Mouse (Mus musculus): ENCODE results near the gene Atcay.

Gene Atcay

GRCm38 (mm10) chr10:81201807-81202758, 28.6 kb downstream of the Atcay start, which contains the start of gene Nmrk2:
Gene Nmrk2 (minus strand): TSS chr10:81202051.
- DNase-seq (ENCODE audit: inconsistent age in 2 of 2, low spot score in 1 of 2) = no peak

GRCm38 (mm10) chr10:81200605-81201287, 29.9 kb downstream of the Atcay start:
- DNase-seq (ENCODE audit: inconsistent age in 2 of 2, low spot score in 1 of 2) = no peak

GRCm38 (mm10) chr10:81200141-81200540, 30.5 kb downstream of the Atcay start:
- no peak for DNase-seq (ENCODE audit: inconsistent age in 2 of 2, low spot score in 1 of 2)

GRCm38 (mm10) chr10:81198990-81199389, 31.6 kb downstream of the Atcay start:
- no peak for DNase-seq (ENCODE audit: inconsistent age in 2 of 2, low spot score in 1 of 2)

- DNase-seq (ENCODE audit: inconsistent age in 2 of 2, low spot score in 1 of 2) = peak; percentile 40 to 85
These were observed 32.4 kb downstream of the Atcay start for GRCm38 (mm10) chr10:81198230-81198629.

GRCm38 (mm10) chr10:81197305-81197704, 33.3 kb downstream of the Atcay start:
- DNase-seq (ENCODE audit: inconsistent age in 2 of 2, low spot score in 1 of 2) = no peak

- no peak for DNase-seq (ENCODE audit: inconsistent age in 2 of 2, low spot score in 1 of 2)
These were observed 34.1 kb downstream of the Atcay start for GRCm38 (mm10) chr10:81196470-81197065.

GRCm38 (mm10) chr10:81195300-81195699, 35.3 kb downstream of the Atcay start:
- peak in 1 of 2 experiments; percentile 32 for DNase-seq (ENCODE audit: inconsistent age in 2 of 2, low spot score in 1 of 2)

GRCm38 (mm10) chr10:81193991-81194774, 36.5 kb downstream of the Atcay start:
- peak in 1 of 2 experiments; percentile 65 for DNase-seq (ENCODE audit: inconsistent age in 2 of 2, low spot score in 1 of 2)

- peak in 1 of 2 experiments; percentile 78 for DNase-seq (ENCODE audit: inconsistent age in 2 of 2, low spot score in 1 of 2)
These were observed 37.6 kb downstream of the Atcay start for GRCm38 (mm10) chr10:81192968-81193501.

GRCm38 (mm10) chr10:81192270-81192967, 38.2 kb downstream of the Atcay start:
- peak; percentile 92 to 95 for DNase-seq (ENCODE audit: inconsistent age in 2 of 2, low spot score in 1 of 2)

- DNase-seq (ENCODE audit: inconsistent age in 2 of 2, low spot score in 1 of 2) = no peak
These were observed 39.2 kb downstream of the Atcay start for GRCm38 (mm10) chr10:81191342-81191982.

- peak in 1 of 2 experiments; percentile 57 for DNase-seq (ENCODE audit: inconsistent age in 2 of 2, low spot score in 1 of 2)
These were observed 39.7 kb downstream of the Atcay start for GRCm38 (mm10) chr10:81190912-81191321.

GRCm38 (mm10) chr10:81190236-81190911, 40.3 kb downstream of the Atcay start:
- DNase-seq (ENCODE audit: inconsistent age in 2 of 2, low spot score in 1 of 2) = peak in 1 of 2 experiments; percentile 61

GRCm38 (mm10) chr10:81189821-81190220, 40.8 kb downstream of the Atcay start:
- DNase-seq (ENCODE audit: inconsistent age in 2 of 2, low spot score in 1 of 2) = peak in 1 of 2 experiments; percentile 30

GRCm38 (mm10) chr10:81187161-81187560, 43.5 kb downstream of the Atcay start:
- DNase-seq (ENCODE audit: inconsistent age in 2 of 2, low spot score in 1 of 2) = no peak

GRCm38 (mm10) chr10:81184765-81185164, 45.9 kb downstream of the Atcay start:
- peak in 1 of 2 experiments; percentile 43 for DNase-seq (ENCODE audit: inconsistent age in 2 of 2, low spot score in 1 of 2)

- peak in 1 of 2 experiments; percentile 53 for DNase-seq (ENCODE audit: inconsistent age in 2 of 2, low spot score in 1 of 2)
These were observed 46.8 kb downstream of the Atcay start, which contains the start of gene 4930442H23Rik for GRCm38 (mm10) chr10:81183805-81184204. Gene 4930442H23Rik (minus strand): TSS chr10:81183849.

Measured in adrenal gland, adult (tissue).